Mouse (Mus musculus) embryonic facial prominence, embryonic 11.5 days (tissue): ENCODE data around the gene Ripply3. TPM values are rescaled to one million over a fixed set of nuclear protein-coding genes. Genes with fewer than 3 reads are reported as not detected.

Experiments
- polyA plus RNA-seq: library from polyadenylated mRNA; unstranded; fragments of >200 nt; fragmentation: Nextera tagmentation; extraction: Ambion mirVana; gene quantifications from 2 replicates; pipeline ENCODE4 v1.2.1, GENCODE M21; 2014

Ripply3 gene
- polyA plus RNA-seq, 1 experiment from 2014 or later: 5.2 TPM

Other genes starting within 250 kb of the Ripply3 start
- 3.0 and 3.9 TPM in 2 replicates for gene Sim2, start 243.5 kb upstream of the Ripply3 start, polyA plus RNA-seq
- gene Hlcs, start 14.8 kb upstream of the Ripply3 start, polyA plus RNA-seq: 7.4 and 8.6 TPM in 2 replicates
- gene Ttc3, start 42.2 kb downstream of the Ripply3 start, polyA plus RNA-seq: 407 and 435 TPM in 2 replicates
- 77.5 and 79.1 TPM in 2 replicates for gene Pigp, start 43.4 kb downstream of the Ripply3 start, polyA plus RNA-seq
- gene Vps26c, start 198.4 kb downstream of the Ripply3 start, polyA plus RNA-seq: 52.3 and 61.2 TPM in 2 replicates
- 12.1 and 13.6 TPM in 2 replicates for gene Dyrk1a, start 241.6 kb downstream of the Ripply3 start, polyA plus RNA-seq